Mouse (Mus musculus): ENCODE results near the gene Manea.

- TF ChIP-seq CTCF (IDR thresholded peaks at IDR 0.05; ENCODE audit: borderline replicate concordance, insufficient read depth, low read length) (no peak), POLR2A (IDR thresholded peaks at IDR 0.05; ENCODE audit: low read depth, low read length) (no peak)
Observed at GRCm38 (mm10) chr4:26338604-26339003, 8.1 kb downstream of the Manea start.
